Mouse (Mus musculus) urinary bladder, postnatal 36 days (tissue): ENCODE data around the gene Slc35e3.

ENCODE experiments used
- DNase-seq, 2 experiments: peaks; one replicate each; pipeline ENCODE4 v3.0.0; 2022; ENCODE audit warnings: low spot score in 2 of 2, mixed read lengths in 1 of 2

The Slc35e3 gene

DNA sequence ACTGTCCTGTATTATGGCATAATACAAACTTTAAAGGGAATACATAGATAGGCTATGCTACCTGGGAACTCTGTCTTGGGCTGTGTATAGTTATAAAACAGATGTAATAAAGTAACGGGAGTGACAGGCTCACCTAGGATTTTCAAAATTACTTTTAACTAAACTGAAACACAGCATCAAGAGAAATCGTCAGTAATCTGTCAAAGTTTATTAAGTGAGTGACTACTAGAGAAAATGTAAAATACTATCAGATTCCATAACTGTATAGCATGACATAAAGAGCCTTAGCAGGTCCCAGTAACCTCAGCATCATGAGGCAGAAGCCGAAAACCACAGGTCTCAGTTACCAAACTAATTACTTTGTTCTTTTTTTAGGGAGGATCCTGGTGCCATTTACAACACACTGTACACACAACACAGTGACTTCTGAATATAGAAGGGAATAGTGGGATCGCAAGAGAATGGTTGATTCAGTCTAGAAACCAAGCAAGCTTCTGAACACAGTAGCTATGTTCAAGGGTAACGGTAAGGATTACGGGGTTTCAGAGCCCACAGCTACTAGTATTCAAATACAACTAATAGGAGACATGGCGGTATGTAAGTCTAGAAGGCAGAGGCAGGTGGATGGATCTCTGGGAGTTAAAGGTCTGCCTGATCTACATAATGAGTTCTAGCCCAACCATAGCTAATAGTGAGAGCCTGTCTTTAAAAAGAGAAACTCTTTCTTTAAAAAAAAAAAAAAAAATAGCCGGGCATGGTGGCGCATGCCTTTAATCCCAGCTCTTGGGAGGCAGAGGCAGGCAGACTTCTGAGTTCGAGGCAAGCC lies 47.6 kb downstream of the Slc35e3 start:
- no peak for DNase-seq

- DNase-seq: no peak
These were observed 48.5 kb downstream of the Slc35e3 start for GRCm38 (mm10) chr10:117697561-117698115.

- no peak for DNase-seq
These were observed 49.2 kb downstream of the Slc35e3 start for GRCm38 (mm10) chr10:117696827-117697560.

DNA sequence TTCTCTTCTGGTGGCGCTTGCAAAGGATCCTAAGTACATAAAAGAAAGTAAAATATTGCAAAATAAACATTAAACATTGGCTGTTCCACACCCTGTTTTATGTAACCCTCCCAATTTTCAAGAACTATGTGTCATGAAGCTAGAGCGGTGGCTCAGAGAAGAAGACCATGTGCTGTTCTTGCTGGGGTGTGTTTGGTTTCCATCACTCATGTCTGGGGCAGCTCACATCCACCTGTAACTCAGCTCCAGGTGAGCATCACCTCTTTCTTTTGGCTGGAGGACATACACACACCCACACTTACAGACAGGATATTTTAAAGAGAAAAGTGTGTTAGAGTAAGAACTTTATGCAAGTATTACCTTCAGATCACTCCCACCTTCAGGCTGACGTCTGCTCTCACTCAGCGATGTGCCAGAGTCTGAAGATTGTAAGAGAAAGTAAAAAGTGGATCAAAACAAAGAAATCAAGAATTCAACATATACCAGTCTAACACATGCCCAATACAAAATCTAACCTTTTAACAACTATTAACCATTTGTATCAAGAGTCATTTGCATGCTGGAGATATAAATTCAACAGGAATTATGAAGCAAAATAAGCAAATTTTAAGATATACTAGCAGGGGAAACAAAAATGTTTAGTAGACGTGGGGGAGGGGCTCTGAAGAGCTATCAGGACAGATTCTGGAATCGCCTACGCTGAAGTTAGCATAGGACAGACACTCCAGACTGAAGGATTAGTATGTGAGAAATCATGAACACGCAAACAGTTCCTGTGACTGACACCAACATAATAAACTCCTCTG lies 49.9 kb downstream of the Slc35e3 start:
- DNase-seq: no peak

DNA sequence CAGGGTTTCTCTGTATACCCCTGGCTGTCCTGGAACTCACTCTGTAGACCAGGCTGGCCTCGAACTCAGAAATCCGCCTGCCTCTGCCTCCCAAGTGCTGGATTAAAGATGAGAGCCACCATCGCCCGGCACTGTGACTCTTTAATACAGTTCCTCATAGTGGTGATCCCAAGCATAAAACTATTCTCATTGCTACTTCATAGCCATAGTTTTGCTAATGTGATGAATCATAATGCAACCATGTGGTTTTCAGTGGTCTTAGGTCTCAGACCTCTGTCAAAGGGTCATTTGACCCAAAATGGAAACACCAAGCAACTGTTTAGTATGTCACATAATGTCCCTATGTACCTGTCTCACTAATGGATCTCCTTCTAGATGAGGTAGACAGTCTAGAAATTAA lies 50.6 kb downstream of the Slc35e3 start:
- DNase-seq: no peak

DNA sequence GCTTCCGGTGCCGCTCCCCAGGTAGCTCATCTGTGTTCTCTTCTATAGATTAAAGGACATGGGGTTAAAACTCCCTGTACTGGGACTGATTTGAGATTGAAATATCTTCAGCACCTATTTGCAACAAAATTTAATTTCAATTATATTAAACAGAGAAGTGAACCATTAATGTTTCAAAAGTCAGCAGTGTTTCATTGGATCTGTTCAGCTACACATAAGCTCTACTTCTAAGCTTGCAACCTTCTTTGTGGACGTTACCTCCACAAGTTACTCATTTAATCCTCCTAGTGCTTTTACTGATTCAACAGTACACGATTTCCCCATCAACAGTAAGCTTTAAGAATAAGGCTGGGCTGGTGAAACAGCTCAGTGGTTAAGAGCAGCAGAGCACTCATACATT lies 51.1 kb downstream of the Slc35e3 start:
- DNase-seq: no peak

- no peak for DNase-seq
These were observed 51.8 kb downstream of the Slc35e3 start for GRCm38 (mm10) chr10:117694255-117694953.

GRCm38 (mm10) chr10:117692953-117693352 lies 53.2 kb downstream of the Slc35e3 start:
- no peak for DNase-seq

- no peak for DNase-seq
These were observed 54.0 kb downstream of the Slc35e3 start for GRCm38 (mm10) chr10:117692173-117692572.

DNA sequence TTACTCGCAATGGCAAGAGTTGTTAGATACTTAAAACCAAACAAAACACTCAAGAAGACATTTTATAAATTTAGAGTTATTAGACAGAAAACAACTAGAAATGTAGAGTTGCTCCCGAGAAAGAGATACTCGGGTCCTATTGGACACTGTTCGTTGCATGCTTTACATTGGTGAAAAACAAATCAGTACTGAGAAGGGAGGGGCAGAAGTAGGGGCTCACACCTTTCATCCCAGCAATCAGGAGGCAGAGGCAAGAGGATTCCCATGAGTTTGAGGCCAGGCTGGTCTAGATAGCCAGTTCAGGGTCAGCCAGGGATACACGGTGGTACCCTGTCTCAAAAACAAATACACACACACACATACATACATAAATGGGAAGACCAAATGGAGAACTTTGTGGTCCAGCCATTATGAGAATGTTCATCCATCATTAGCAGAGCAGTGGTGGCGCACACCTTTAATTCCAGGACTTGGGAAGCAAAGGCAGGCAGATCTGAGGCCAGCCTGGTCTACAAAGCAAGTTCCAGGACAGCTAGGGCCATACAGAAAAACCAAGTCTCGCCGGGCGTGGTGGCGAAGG lies 54.7 kb downstream of the Slc35e3 start:
- no peak for DNase-seq

GRCm38 (mm10) chr10:117690770-117691296 lies 55.3 kb downstream of the Slc35e3 start:
- DNase-seq: no peak

DNA sequence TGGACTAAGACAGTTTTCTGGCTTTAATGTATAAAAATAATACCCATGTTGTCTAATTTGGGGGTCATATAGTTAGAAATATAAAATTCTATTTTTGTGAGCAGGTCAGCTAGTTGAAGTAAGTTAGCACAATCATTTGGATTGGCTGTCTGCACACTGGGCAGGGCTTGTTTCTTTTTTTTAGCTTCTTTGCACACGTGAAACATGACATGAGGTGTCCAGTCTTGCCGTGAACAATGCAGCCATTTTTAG lies 56.1 kb downstream of the Slc35e3 start:
- no peak for DNase-seq

- no peak for DNase-seq
These were observed 56.7 kb downstream of the Slc35e3 start for GRCm38 (mm10) chr10:117689297-117690100.

- no peak for DNase-seq
These were observed 57.7 kb downstream of the Slc35e3 start for GRCm38 (mm10) chr10:117688204-117689151.

GRCm38 (mm10) chr10:117687577-117687976 lies 58.6 kb downstream of the Slc35e3 start:
- no peak for DNase-seq

DNA sequence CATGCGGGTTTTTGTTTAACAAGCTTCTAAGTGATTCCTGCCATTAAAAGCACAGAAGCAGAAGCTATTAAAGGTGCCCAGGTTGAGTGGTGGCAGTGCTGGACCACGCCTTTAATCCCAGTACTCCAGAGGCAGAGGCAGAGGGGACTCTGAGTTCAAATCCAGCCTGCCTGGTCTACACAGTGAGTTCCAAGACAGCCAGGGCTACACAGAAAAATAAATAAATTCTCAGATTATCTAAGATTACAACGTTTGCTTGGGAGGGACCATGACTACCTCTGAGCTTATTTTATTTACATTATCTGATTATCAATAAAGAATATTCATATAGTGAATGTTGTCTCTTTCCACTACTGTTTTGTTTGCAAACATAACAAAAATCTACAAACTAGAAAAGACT lies 59.1 kb downstream of the Slc35e3 start:
- no peak for DNase-seq

DNA sequence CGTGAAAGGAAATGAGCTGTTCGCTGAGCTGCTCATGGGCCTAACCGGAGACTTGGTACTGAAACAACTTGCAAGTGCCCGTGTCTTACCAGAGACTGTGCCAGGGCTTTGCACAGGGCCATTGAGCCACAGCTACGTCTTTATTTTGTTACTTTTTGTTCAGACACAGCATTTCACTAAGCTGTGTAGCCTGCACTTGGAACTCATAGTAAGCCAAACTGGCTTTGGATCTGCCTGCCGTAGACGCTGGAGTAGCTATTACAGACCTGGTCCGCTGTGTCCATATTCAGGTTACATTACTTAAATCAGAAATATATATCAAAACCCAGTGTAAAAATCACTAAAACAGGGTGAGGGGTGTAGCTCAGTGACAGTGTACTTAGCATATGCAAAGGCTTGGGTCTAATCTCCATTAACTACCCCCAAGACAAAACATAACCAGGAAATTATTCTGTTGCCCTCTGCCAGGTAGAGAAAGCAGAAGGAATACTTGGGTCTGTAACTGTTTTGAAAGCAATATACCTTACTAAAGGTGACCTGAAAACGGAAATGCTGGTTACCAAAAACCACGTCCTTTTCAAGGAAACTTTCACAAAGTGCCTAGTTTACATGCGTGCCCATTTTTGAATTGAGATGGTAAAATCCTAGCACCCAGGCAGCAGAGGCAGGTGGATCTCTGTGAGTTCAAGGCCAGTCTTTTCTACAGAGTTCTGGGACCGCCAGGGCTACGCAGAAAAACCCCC lies 60.1 kb downstream of the Slc35e3 start:
- no peak for DNase-seq

- DNase-seq: no peak
These were observed 60.9 kb downstream of the Slc35e3 start for GRCm38 (mm10) chr10:117685171-117685848.
